Mouse (Mus musculus) MEL (cell line): ENCODE results near the gene Sox1.

ENCODE experiments used
- GATA1 ChIP-seq: IDR thresholded peaks from 2 replicates; pipeline ENCODE4 v1.6.1; 2011; ENCODE audit warnings: low read depth, low read length, improper control_type of control experiment
- NELFE ChIP-seq: IDR thresholded peaks from 2 replicates; pipeline ENCODE4 v1.6.1; 2011; ENCODE audit warnings: low read depth, low read length, improper control_type of control experiment
- POLR2A ChIP-seq, 2 experiments: IDR thresholded peaks; 2 replicates each; pipeline ENCODE4 v1.6.1; 2011 to 2012; ENCODE audit warnings: low read length in 2 of 2, mild to moderate bottlenecking in 2 of 2, control low read depth in 1 of 2, improper control_type of control experiment in 1 of 2, low read depth in 1 of 2, moderate library complexity in 1 of 2; ENCODE audit not compliant: control insufficient read depth in 1 of 2, insufficient read depth in 1 of 2, poor library complexity in 1 of 2
- RAD21 ChIP-seq: IDR thresholded peaks from 2 replicates; pipeline ENCODE4 v1.6.1; 2011; ENCODE audit warnings: mild to moderate bottlenecking, low read depth, low read length, improper control_type of control experiment
- SMC3 ChIP-seq: IDR thresholded peaks from 2 replicates; pipeline ENCODE4 v1.6.1; 2011; ENCODE audit warnings: low read depth, low read length, improper control_type of control experiment
- ZC3H11A ChIP-seq: IDR thresholded peaks from 2 replicates; pipeline ENCODE4 v1.6.1; 2012; ENCODE audit warnings: low read depth, mild to moderate bottlenecking, inconsistent platforms, low read length, improper control_type of control experiment

GRCm38 (mm10) chr8:12382707-12383561 is 12.2 kb upstream of the Sox1 start:
- TF ChIP-seq RAD21 = no peak
- TF ChIP-seq GATA1 = no peak
- no peak for TF ChIP-seq NELFE
- no peak for TF ChIP-seq SMC3
- no peak for TF ChIP-seq ZC3H11A
- no peak for TF ChIP-seq POLR2A (IDR thresholded peaks at IDR 0.05; ENCODE audit: control insufficient read depth in 1 of 2, insufficient read depth in 1 of 2, low read depth in 1 of 2, low read length in 2 of 2, poor library complexity in 1 of 2)
